Mouse (Mus musculus): Measurements from ENCODE around the gene Mrtfb. TPM values are rescaled to one million over a fixed set of nuclear protein-coding genes. Genes with fewer than 3 reads are reported as not detected.

Mrtfb gene
- total and polyA plus RNA-seq, 3 experiments: 2.1 to 12.1 (median 5.6) TPM

GRCm38 (mm10) chr16:13409530-13410163, 153.4 kb downstream of the Mrtfb start:
- no peak overlapping the region for H3K4me3 ChIP-seq (ENCODE audit: low read depth, low read length)
- peaks cover 37% of the 10 kb centered on the region for H3K36me3 ChIP-seq (replicated peaks)
- TF ChIP-seq CTCF (IDR thresholded peaks at IDR 0.05; ENCODE audit: low read depth, low read length) (peak; percentile 32; the same call in 1 of the 2 replicates), GATA2 (IDR thresholded peaks at IDR 0.05; ENCODE audit: borderline replicate concordance, low read depth, low read length) (no peak)
- H3K9me3 ChIP-seq (replicated peaks): peaks cover 7% of the 10 kb centered on the region
- H3K4me1 ChIP-seq (ENCODE audit: insufficient read depth, low read depth, low read length): peaks cover 21% of the 10 kb centered on the region
- DNase-seq (ENCODE audit: low spot score) (no peak), ATAC-seq (ENCODE audit: extremely low read depth, insufficient number of reproducible peaks, low FRiP score, poor library complexity, severe bottlenecking) (peak; percentile 34; the same call in 1 of the 2 replicates)
- no peaks in the 10 kb centered on the region for H3K27me3 ChIP-seq (ENCODE audit: insufficient read depth, low read length)

DNA sequence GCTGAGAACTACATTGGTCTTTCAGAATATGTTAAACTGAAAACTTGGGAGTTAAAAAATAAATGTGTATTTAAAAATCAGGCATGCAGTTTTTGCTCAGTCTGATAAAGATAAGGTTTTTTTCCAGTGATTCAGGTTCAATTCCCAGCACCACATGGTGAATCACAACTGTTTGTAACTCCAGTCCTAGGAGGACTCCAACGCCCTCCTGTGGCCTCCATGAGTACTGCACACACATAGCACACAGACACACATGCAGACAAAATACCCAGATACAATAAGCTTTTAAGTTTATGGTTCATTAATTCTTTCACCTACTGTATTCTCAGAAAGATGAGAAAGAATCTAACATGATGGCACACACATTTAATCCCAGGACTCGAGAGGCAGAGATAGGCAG, 154.5 kb downstream of the Mrtfb start:
- TF ChIP-seq CTCF (IDR thresholded peaks at IDR 0.05; ENCODE audit: low read depth, low read length): no peak; the same call in 1 of the 2 replicates
- no peak for TF ChIP-seq POLR2AphosphoS5 (IDR thresholded peaks at IDR 0.05; ENCODE audit: insufficient replicate concordance, low read depth, low read length)
- no peak for TF ChIP-seq GATA1 (IDR thresholded peaks at IDR 0.05; ENCODE audit: borderline replicate concordance, low read length)
- TF ChIP-seq GATA2 (IDR thresholded peaks at IDR 0.05; ENCODE audit: borderline replicate concordance, low read depth, low read length): no peak
- TF ChIP-seq TAL1 (conservative IDR thresholded peaks at IDR 0.05; ENCODE audit: low read depth, low read length): no peak
- no peak overlapping the region for H3K4me3 ChIP-seq (ENCODE audit: low read depth, low read length)
- peaks cover 25% of the 10 kb centered on the region for H3K4me1 ChIP-seq (ENCODE audit: insufficient read depth, low read depth, low read length)
- H3K27me3 ChIP-seq (ENCODE audit: insufficient read depth, low read length): no peaks in the 10 kb centered on the region; the same call in 1 of the 2 replicates
- ATAC-seq (ENCODE audit: extremely low read depth, insufficient number of reproducible peaks, low FRiP score, poor library complexity, severe bottlenecking): no peak
- H3K36me3 ChIP-seq (replicated peaks): peaks cover 25% of the 10 kb centered on the region
- no peak for DNase-seq (ENCODE audit: low spot score)
- H3K9me3 ChIP-seq (replicated peaks): peaks cover 7% of the 10 kb centered on the region

DNA sequence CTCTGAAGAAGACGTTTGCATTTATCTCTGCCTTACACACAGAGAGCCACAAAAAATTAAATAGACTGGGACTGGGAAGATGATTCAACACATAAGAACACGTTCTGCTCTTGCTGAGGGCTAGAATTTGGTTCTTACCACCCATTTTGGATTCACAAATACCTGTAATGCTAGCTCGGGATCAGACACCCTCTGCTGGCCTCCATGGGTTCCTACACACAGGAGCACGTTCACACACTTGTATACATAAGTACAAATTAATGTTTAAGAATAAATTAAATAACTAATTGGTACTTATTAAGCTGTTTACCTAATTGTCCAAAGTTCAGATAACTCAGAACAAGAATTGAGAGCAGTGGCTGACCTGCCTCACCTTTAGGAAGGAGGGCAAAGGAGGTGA, 155.2 kb downstream of the Mrtfb start:
- ATAC-seq (ENCODE audit: extremely low read depth, insufficient number of reproducible peaks, low FRiP score, poor library complexity, severe bottlenecking) (no peak), DNase-seq (ENCODE audit: low spot score) (no peak)
- no peak for TF ChIP-seq TAL1 (conservative IDR thresholded peaks at IDR 0.05; ENCODE audit: low read depth, low read length)
- TF ChIP-seq GATA1 (IDR thresholded peaks at IDR 0.05; ENCODE audit: borderline replicate concordance, low read length): no peak
- TF ChIP-seq POLR2AphosphoS5 (IDR thresholded peaks at IDR 0.05; ENCODE audit: insufficient replicate concordance, low read depth, low read length): no peak
- no peak for TF ChIP-seq CTCF (IDR thresholded peaks at IDR 0.05; ENCODE audit: low read depth, low read length)
- TF ChIP-seq GATA2 (IDR thresholded peaks at IDR 0.05; ENCODE audit: borderline replicate concordance, low read depth, low read length): no peak
- no peaks in the 10 kb centered on the region; the same call in 1 of the 2 replicates for H3K27me3 ChIP-seq (ENCODE audit: insufficient read depth, low read length)
- no peak overlapping the region for H3K4me3 ChIP-seq (ENCODE audit: low read depth, low read length)
- H3K36me3 ChIP-seq (replicated peaks): peaks cover 20% of the 10 kb centered on the region
- peaks cover 7% of the 10 kb centered on the region for H3K9me3 ChIP-seq (replicated peaks)
- peaks cover 29% of the 10 kb centered on the region for H3K4me1 ChIP-seq (ENCODE audit: insufficient read depth, low read depth, low read length)

- H3K4me1 ChIP-seq (ENCODE audit: insufficient read depth, low read depth, low read length): peaks cover 58% of the 10 kb centered on the region
- TF ChIP-seq CTCF (IDR thresholded peaks at IDR 0.05; ENCODE audit: low read depth, low read length) (no peak), GATA1 (IDR thresholded peaks at IDR 0.05; ENCODE audit: borderline replicate concordance, low read length) (no peak), TAL1 (conservative IDR thresholded peaks at IDR 0.05; ENCODE audit: low read depth, low read length) (no peak), GATA2 (IDR thresholded peaks at IDR 0.05; ENCODE audit: borderline replicate concordance, low read depth, low read length) (no peak), POLR2AphosphoS5 (IDR thresholded peaks at IDR 0.05; ENCODE audit: insufficient replicate concordance, low read depth, low read length) (no peak)
- ATAC-seq (ENCODE audit: extremely low read depth, insufficient number of reproducible peaks, low FRiP score, poor library complexity, severe bottlenecking): no peak
- H3K27me3 ChIP-seq (ENCODE audit: insufficient read depth, low read length): no peaks in the 10 kb centered on the region; the same call in 1 of the 2 replicates
- no peak for DNase-seq (ENCODE audit: low spot score)
- peaks cover 18% of the 10 kb centered on the region for H3K36me3 ChIP-seq (replicated peaks)
- no peak overlapping the region for H3K4me3 ChIP-seq (ENCODE audit: low read depth, low read length)
- peaks cover 12% of the 10 kb centered on the region for H3K9me3 ChIP-seq (replicated peaks)
These were observed 158.3 kb downstream of the Mrtfb start for GRCm38 (mm10) chr16:13414566-13414965.

GRCm38 (mm10) chr16:13414972-13415371, 158.7 kb downstream of the Mrtfb start:
- H3K4me1 ChIP-seq (ENCODE audit: insufficient read depth, low read depth, low read length): peaks cover 61% of the 10 kb centered on the region
- H3K4me3 ChIP-seq (ENCODE audit: low read depth, low read length): no peak overlapping the region
- TF ChIP-seq POLR2AphosphoS5 (IDR thresholded peaks at IDR 0.05; ENCODE audit: insufficient replicate concordance, low read depth, low read length) (no peak), GATA1 (IDR thresholded peaks at IDR 0.05; ENCODE audit: borderline replicate concordance, low read length) (no peak), GATA2 (IDR thresholded peaks at IDR 0.05; ENCODE audit: borderline replicate concordance, low read depth, low read length) (no peak), TAL1 (conservative IDR thresholded peaks at IDR 0.05; ENCODE audit: low read depth, low read length) (no peak), CTCF (IDR thresholded peaks at IDR 0.05; ENCODE audit: low read depth, low read length) (no peak)
- peaks cover 12% of the 10 kb centered on the region for H3K9me3 ChIP-seq (replicated peaks)
- ATAC-seq (ENCODE audit: extremely low read depth, insufficient number of reproducible peaks, low FRiP score, poor library complexity, severe bottlenecking) (no peak), DNase-seq (ENCODE audit: low spot score) (no peak)
- H3K27me3 ChIP-seq (ENCODE audit: insufficient read depth, low read length): no peaks in the 10 kb centered on the region; the same call in 1 of the 2 replicates
- peaks cover 16% of the 10 kb centered on the region for H3K36me3 ChIP-seq (replicated peaks)

GRCm38 (mm10) chr16:13415465-13415864, 159.2 kb downstream of the Mrtfb start:
- Histone ChIP-seq H3K36me3 (replicated peaks) (peaks cover 14% of the 10 kb centered on the region), H3K27me3 (ENCODE audit: insufficient read depth, low read length) (no peaks in the 10 kb centered on the region; the same call in 1 of the 2 replicates), H3K4me1 (ENCODE audit: insufficient read depth, low read depth, low read length) (peaks cover 66% of the 10 kb centered on the region), H3K4me3 (ENCODE audit: low read depth, low read length) (no peak overlapping the region), H3K9me3 (replicated peaks) (peaks cover 12% of the 10 kb centered on the region)
- no peak for DNase-seq (ENCODE audit: low spot score)
- ATAC-seq (ENCODE audit: extremely low read depth, insufficient number of reproducible peaks, low FRiP score, poor library complexity, severe bottlenecking): no peak
- no peak for TF ChIP-seq TAL1 (conservative IDR thresholded peaks at IDR 0.05; ENCODE audit: low read depth, low read length)
- no peak for TF ChIP-seq CTCF (IDR thresholded peaks at IDR 0.05; ENCODE audit: low read depth, low read length)
